Mouse (Mus musculus): Measurements from ENCODE around the gene Rps12-ps3.

The Rps12-ps3 gene

DNA sequence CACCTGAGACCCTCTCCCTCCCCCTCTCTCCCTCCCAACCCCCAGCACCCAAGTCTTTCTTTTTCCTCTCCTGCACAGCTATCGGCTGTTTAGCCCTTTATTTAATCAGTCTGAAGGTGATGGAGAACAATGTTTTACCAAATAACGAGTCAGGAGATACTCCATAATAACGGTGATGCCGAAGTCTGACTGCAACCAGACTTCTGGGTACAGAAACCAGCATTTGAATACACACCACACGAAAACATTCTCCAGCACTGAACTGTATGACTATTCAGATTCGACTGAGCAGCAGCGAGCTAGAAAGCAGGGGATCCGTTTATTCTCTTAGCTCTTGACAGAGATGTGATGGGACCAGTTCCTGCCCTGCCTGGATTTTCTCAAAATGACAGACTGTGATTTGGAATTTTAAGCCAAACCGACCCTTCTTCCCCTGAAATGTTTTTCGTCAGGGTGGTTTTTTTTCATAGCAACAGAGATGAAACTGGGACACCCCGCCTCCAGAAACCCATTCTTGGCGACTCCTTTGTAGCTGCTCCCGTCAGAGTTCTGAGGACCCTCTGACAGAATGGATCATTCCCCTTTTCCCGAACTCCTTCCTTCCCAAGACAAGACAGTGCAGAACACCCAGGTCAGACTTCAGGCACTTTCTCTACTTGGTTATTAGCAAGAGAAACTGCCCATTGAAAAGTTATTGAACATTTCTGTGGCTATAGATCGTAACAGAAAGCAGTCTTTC lies 29.2 kb downstream of the Rps12-ps3 start:
- no peak for DNase-seq (ENCODE audit: low read depth, low spot score)

DNA sequence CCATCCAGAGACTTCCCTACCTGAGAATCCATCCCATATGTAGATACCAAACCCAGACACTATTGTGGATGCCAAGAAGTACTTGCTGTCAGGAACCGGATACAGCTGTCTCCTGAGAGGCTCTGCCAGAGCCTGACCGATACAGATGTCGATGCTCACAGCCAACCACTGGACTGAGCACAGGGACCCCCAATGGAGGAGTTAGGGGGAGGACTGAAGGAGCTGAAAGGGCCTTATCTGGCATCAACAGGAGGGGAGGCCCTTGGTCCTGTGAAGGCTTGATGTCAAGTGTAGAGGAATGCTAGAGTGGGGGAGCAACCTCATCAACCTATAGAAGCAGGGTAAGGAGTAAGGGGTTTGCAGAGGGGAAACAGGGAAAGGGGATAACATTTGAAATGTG lies 30.7 kb downstream of the Rps12-ps3 start:
- no peak for DNase-seq (ENCODE audit: low read depth, low spot score)

DNA sequence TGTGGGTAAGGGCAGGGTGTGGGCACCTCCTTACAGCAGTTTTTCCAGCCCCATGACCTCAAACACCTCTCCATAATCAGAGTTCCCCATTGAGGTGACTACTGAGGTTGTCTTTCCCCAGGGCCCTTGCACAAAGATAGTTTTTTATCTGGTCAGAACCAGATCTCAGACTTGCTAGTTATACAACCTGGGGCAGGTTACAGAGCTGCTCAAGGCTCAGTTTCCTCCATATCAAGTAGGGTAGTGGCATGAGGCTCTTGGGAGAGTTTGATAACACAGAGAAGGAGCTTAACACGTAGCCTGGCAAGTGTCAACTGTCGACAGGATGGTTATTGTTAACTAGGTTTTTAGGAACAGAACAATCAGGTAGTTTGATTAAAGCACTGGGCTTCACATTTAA lies 32.8 kb downstream of the Rps12-ps3 start:
- no peak for DNase-seq (ENCODE audit: low read depth, low spot score)

- DNase-seq (ENCODE audit: low read depth, low spot score): no peak
These were observed 34.3 kb downstream of the Rps12-ps3 start for GRCm38 (mm10) chr19:59356388-59356787.

DNA sequence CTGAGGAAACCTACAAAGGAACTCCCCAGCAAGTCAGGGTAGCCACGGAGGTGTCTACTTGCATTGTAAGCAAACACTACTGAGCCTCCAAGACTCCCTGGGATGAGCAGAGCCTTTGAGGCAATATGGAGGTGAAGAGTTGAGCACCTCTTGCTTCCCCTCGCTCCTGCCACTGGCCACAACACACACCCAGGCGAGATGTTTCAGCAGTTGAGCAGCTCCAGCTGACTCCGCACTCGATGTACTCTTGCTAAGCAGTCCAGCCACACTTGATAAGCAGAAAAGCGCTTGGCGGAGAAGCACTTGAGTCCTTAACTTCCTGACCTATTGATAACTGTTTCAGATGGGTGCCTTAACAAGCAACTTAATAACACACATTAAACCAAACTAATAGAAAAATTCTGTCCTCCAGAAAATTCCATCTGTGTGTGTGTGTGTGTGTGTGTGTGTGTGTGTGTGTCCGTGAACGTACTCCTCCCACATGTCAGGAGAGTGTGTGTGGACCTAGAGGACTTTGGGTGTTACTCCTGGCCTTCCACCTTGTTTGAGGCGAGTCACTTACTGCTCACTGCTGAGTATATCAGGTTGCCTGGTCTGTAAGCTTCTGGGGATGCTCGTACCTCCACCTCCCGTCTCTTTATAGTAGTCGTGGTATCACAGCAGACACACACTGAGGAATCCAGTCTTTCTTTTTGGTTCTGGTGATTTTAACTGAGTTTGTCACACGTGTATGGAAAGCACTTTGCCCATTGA lies 34.9 kb downstream of the Rps12-ps3 start:
- no peak for DNase-seq (ENCODE audit: low read depth, low spot score)

GRCm38 (mm10) chr19:59357878-59358277 lies 35.8 kb downstream of the Rps12-ps3 start:
- DNase-seq (ENCODE audit: low read depth, low spot score): no peak

DNA sequence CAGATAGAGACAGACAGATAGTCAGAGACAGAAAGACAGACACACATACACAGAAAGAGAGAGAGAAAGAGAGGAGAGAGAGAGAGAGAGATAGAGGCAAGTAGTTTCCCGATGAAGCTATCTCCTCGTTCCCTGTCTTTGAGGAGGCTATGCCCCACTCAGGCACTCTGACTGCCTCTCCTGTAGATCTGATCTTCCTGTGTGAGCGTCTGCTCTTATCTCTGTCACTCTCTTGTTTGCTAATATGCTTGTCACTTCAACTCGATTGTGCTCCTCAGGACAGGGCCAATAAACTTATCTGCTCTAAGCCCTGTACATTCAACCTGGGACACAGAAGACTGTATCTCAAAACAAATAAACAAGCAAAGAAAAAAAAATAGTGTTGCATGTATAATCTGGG lies 37.1 kb downstream of the Rps12-ps3 start:
- no peak for DNase-seq (ENCODE audit: low read depth, low spot score)

GRCm38 (mm10) chr19:59360486-59360896 lies 38.4 kb downstream of the Rps12-ps3 start:
- no peak for DNase-seq (ENCODE audit: low read depth, low spot score)

- DNase-seq (ENCODE audit: low read depth, low spot score): no peak
These were observed 40.6 kb downstream of the Rps12-ps3 start for GRCm38 (mm10) chr19:59362646-59363045.

- DNase-seq (ENCODE audit: low read depth, low spot score): no peak
These were observed 41.6 kb downstream of the Rps12-ps3 start for GRCm38 (mm10) chr19:59363666-59364065.

GRCm38 (mm10) chr19:59366724-59367123 lies 44.6 kb downstream of the Rps12-ps3 start:
- no peak for DNase-seq (ENCODE audit: low read depth, low spot score)

DNA sequence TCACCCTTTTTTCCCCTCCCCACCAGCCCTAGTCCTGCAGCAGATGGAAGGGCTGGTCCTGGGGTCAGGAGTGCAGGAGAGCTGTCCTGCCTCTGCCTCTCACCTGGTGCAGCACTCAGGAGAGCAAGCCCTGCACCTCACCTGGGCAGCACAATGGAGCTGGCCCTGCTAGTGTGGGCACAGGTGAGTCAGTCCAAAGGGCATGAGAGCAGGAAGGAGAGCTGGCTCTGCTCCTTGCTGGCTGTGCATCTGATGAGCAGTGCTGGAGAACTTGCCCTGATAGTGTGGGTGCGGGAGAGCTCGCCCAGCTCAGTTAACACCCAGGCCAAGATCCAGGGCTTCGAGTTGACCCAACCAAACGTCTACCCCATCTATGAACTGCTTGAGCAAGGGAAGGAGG lies 45.8 kb downstream of the Rps12-ps3 start:
- DNase-seq (ENCODE audit: low read depth, low spot score): no peak

GRCm38 (mm10) chr19:59371016-59371415 lies 48.9 kb downstream of the Rps12-ps3 start:
- no peak for DNase-seq (ENCODE audit: low read depth, low spot score)

Data from skeletal muscle tissue, adult 2 months (tissue).